21 mouse cellular contexts compared by ENCODE assay signal in genomic region chr1:86300093-86300492, GRCm38 (mm10). TPM values are rescaled to one million over a fixed set of nuclear protein-coding genes. Genes with fewer than 3 reads are reported as not detected.
A peak's percentile ranks its signal among the peaks of the same experiment; 100 is the strongest.
DNase-seq lines count a peak whose midpoint lies in the region; TF ChIP-seq lines count a peak whose summit lies in the region.
"Had no signal": no experiment of that assay in that cellular context is flagged by ENCODE, and none has a peak within 500 bp of the region (broad histone marks: within the 10 kb centered on the region; RNA-seq: fewer than 3 reads in every experiment).

No protein-coding gene starts in this region.

- TF ChIP-seq POLR2A in spleen, adult 2 months (IDR thresholded peaks at IDR 0.05; ENCODE audit: low read depth, low read length): no peak

- H3K27ac ChIP-seq in spleen, adult 2 months (ENCODE audit: insufficient read depth, low read length): no peak overlapping the region
- H3K27ac ChIP-seq in limb, embryonic 10.5 days: no peak overlapping the region
- H3K27ac ChIP-seq: embryonic facial prominence, embryonic 15.5 days; midbrain, embryonic 15.5 days had no signal

- H3K9me3 ChIP-seq in limb, embryonic 10.5 days (replicated peaks): no peaks in the 10 kb centered on the region
- H3K9me3 ChIP-seq: embryonic facial prominence, embryonic 15.5 days; megakaryocyte, embryonic 14.5 days; midbrain, embryonic 15.5 days had no signal

- WGBS in spleen, adult 2 months: 82% methylated on average over 2 of the region's 2 CpGs
- 15% methylated on average over 2 of the region's 2 CpGs for WGBS in limb, embryonic 10.5 days

- intact Hi-C loops in left cerebral cortex, postnatal 4 days (cut with DNase I): no loop called here

- H3K4me3 ChIP-seq in spleen, adult 2 months (ENCODE audit: extremely low read depth, insufficient read depth, insufficient read length): peak overlapping the region; percentile 59; the same call in 1 of the 2 replicates
- no peak overlapping the region for H3K4me3 ChIP-seq in limb, embryonic 10.5 days
- H3K4me3 ChIP-seq: embryonic facial prominence, embryonic 15.5 days; midbrain, embryonic 15.5 days had no signal

- DNase-seq in spleen, adult 2 months (ENCODE audit: low read depth in 1 of 2, low spot score in 2 of 2): no peak
- DNase-seq in spleen, postnatal 4 days (ENCODE audit: low spot score in 2 of 2): no peak
- DNase-seq in ZHBTc4 (ENCODE audit: low read depth, low spot score): peak; percentile 75
- DNase-seq in limb, embryonic 10.5 days (ENCODE audit: low spot score): peak; percentile 68
- no peak for DNase-seq in ovary, postnatal 14 days (ENCODE audit: low spot score)
- DNase-seq in left cerebral cortex, postnatal 4 days: no peak
- DNase-seq in right cerebral cortex, adult 18-20 months: no peak
- DNase-seq: adrenal gland, adult 2 months; cerebellum, adult 8-10 months; gastrocnemius, postnatal 10 days; heart, adult 18-20 months; heart, postnatal 36 days; kidney, adult 2 months; kidney, postnatal 14 days; lung, adult 18-20 months; lung, postnatal 14 days; thymus, adult 18-20 months had no signal

- no peaks in the 10 kb centered on the region; the same call in 1 of the 2 replicates for H3K27me3 ChIP-seq in spleen, adult 2 months (ENCODE audit: control insufficient read depth, insufficient read depth, low read length)
- H3K27me3 ChIP-seq in limb, embryonic 10.5 days (ENCODE audit: low read depth, poor library complexity, severe bottlenecking): peaks cover 82% of the 10 kb centered on the region

- no peaks in the 10 kb centered on the region for H3K36me3 ChIP-seq in spleen, adult 2 months (ENCODE audit: control insufficient read depth, insufficient read depth, low read length)
- H3K36me3 ChIP-seq in limb, embryonic 10.5 days: no peaks in the 10 kb centered on the region
- H3K36me3 ChIP-seq: embryonic facial prominence, embryonic 15.5 days; midbrain, embryonic 15.5 days had no signal

- TF ChIP-seq CTCF in spleen, adult 2 months (IDR thresholded peaks at IDR 0.05; ENCODE audit: extremely low read depth, insufficient read depth, insufficient read length, insufficient replicate concordance): no peak

- H3K4me1 ChIP-seq in spleen, adult 2 months (ENCODE audit: control insufficient read depth, insufficient read depth, insufficient read length): peaks cover 17% of the 10 kb centered on the region
- H3K4me1 ChIP-seq in limb, embryonic 10.5 days: peaks cover 61% of the 10 kb centered on the region

RNA-seq across cellular contexts. Expression of gene B3gnt7, which starts 2.5 kb away (rescaled TPM):
- 2.3 and 3.3 TPM in 2 replicates for polyA plus RNA-seq in spleen, adult 2 months (2012; rRNA removed)
- polyA plus RNA-seq in limb, embryonic 10.5 days (2016; fragmentation: Nextera tagmentation; extraction: Ambion mirVana): 3.4 and 3.9 TPM in 2 replicates
- 10 to 100 TPM; 10.0 to 10.6 TPM for total RNA-seq in left cerebral cortex, postnatal 4 days (2021)
- total RNA-seq: MEL had no signal

RNA-seq across cellular contexts. Expression of gene Ncl, which starts 59.1 kb away (rescaled TPM):
- 8.5 and 9.1 TPM in 2 replicates for polyA plus RNA-seq in spleen, adult 2 months (2012; rRNA removed)
- 554 and 638 TPM in 2 replicates for polyA plus RNA-seq in limb, embryonic 10.5 days (2016; fragmentation: Nextera tagmentation; extraction: Ambion mirVana)
- total RNA-seq in left cerebral cortex, postnatal 4 days (2021): 100 to 1,000 TPM; 232 to 249 TPM

Comparison
In these comparisons a context has a peak if more than half of its experiments do, and no peak if none do; other contexts are left out.
1. DNase-seq: peak in ZHBTc4 (single experiment) and limb, embryonic 10.5 days (single experiment); none in spleen, adult 2 months (0 of 2), spleen, postnatal 4 days (0 of 2), ovary, postnatal 14 days (single experiment), left cerebral cortex, postnatal 4 days (single experiment) and right cerebral cortex, adult 18-20 months (single experiment).
2. RNA of gene Ncl, which starts 59.1 kb away (polyA plus RNA-seq): 554 to 638 TPM in limb, embryonic 10.5 days; 8.5 to 9.1 TPM in spleen, adult 2 months; every median in the first group is over 10 times any median in the second.